Mouse (Mus musculus) granulocyte monocyte progenitor cell, adult 5-6 weeks (primary cell): ENCODE results near the gene Map3k3. TPM values are rescaled to one million over a fixed set of nuclear protein-coding genes. Genes with fewer than 3 reads are reported as not detected.

Experiments used
- ATAC-seq: replicated peaks from 2 replicates; pipeline ENCODE4 v1.8.0; 2016; ENCODE audit warnings: mild to moderate bottlenecking, moderate TSS enrichment, inconsistent platforms; ENCODE audit not compliant: poor library complexity, severe bottlenecking
- total RNA-seq, 2 experiments: library from RNA; stranded (forward) in 1 of 2; stranded (reverse) in 1 of 2; fragments of 200-712, 200-1000 nt in 1 of 2; fragments of >200 nt in 1 of 2; fragmentation: Nextera tagmentation in 1 of 2; gene quantifications; 2 replicates each; pipeline ENCODE4 v1.2.3; 2014 to 2017

The Map3k3 gene
- total RNA-seq, 2 experiments from 2014 or later, result 29.1 to 32.1 TPM

- no peak for ATAC-seq
Measured at GRCm38 (mm10) chr11:106157154-106157553, 72.7 kb downstream of the Map3k3 start.

- no peak; the same call in 1 of the 2 replicates for ATAC-seq
Measured at GRCm38 (mm10) chr11:106158081-106158929, 73.9 kb downstream of the Map3k3 start.

GRCm38 (mm10) chr11:106158930-106159215 is 74.5 kb downstream of the Map3k3 start:
- no peak for ATAC-seq

- ATAC-seq, result peak; percentile 64
Measured at GRCm38 (mm10) chr11:106159216-106159920, 75.0 kb downstream of the Map3k3 start.

GRCm38 (mm10) chr11:106159921-106160840 is 75.8 kb downstream of the Map3k3 start:
- peak; percentile 44 for ATAC-seq

- no peak for ATAC-seq
Measured at GRCm38 (mm10) chr11:106160841-106161721, 76.7 kb downstream of the Map3k3 start, which contains the start of the genes Gm10840 and Limd2. Gm10840 (plus strand) TSS chr11:106160850. Limd2 (minus strand) TSS chr11:106160860.

GRCm38 (mm10) chr11:106162237-106162636 is 77.8 kb downstream of the Map3k3 start:
- ATAC-seq, result no peak

GRCm38 (mm10) chr11:106163546-106163945 is 79.1 kb downstream of the Map3k3 start:
- no peak for ATAC-seq

GRCm38 (mm10) chr11:106164601-106165180 is 80.3 kb downstream of the Map3k3 start:
- ATAC-seq, result no peak

GRCm38 (mm10) chr11:106167435-106167834 is 83.0 kb downstream of the Map3k3 start:
- peak; percentile 85 for ATAC-seq

- ATAC-seq, result no peak
Measured at GRCm38 (mm10) chr11:106170807-106171206, 86.4 kb downstream of the Map3k3 start.

- ATAC-seq, result peak; percentile 55
Measured at GRCm38 (mm10) chr11:106173228-106173627, 88.8 kb downstream of the Map3k3 start.

GRCm38 (mm10) chr11:106174372-106174771 is 90.0 kb downstream of the Map3k3 start:
- no peak for ATAC-seq

- ATAC-seq, result no peak
Measured at GRCm38 (mm10) chr11:106175081-106175480, 90.7 kb downstream of the Map3k3 start.

GRCm38 (mm10) chr11:106176372-106176771 is 92.0 kb downstream of the Map3k3 start:
- no peak for ATAC-seq

- ATAC-seq, result no peak
Measured at GRCm38 (mm10) chr11:106178036-106178782, 93.8 kb downstream of the Map3k3 start.

- no peak for ATAC-seq
Measured at GRCm38 (mm10) chr11:106179711-106180448, 95.5 kb downstream of the Map3k3 start.

GRCm38 (mm10) chr11:106180449-106180801 is 96.0 kb downstream of the Map3k3 start:
- ATAC-seq, result no peak
